Mouse (Mus musculus) stomach, embryonic 14.5 days (tissue): Measurements from ENCODE around the gene Bcl2a1d. TPM values are rescaled to one million over a fixed set of nuclear protein-coding genes. Genes with fewer than 3 reads are reported as not detected.
"Not testable (repeated sequence)": the region's sequence is repeated elsewhere in the genome, so short reads cannot be mapped to it uniquely, and the experiment has no call there.

Experiments
- ATAC-seq: fragments of 200-750 bp; cut with Nextera tagmentation; 2 replicates; pipeline ENCODE4 v1.8.0; 2017; ENCODE audit warnings: low read depth, moderate TSS enrichment; ENCODE audit not compliant: insufficient number of reproducible peaks, insufficient read depth, low FRiP score
- H3K27ac ChIP-seq: fragments of 300-500 bp; sonication (generic); 2 replicates; pipeline ENCODE4 v1.5.1; 2014; ENCODE audit warnings: mild to moderate bottlenecking, low read length, moderate library complexity, mixed read lengths
- H3K27me3 ChIP-seq: fragments of 300-500 bp; sonication (generic); 2 replicates; pipeline ENCODE4 v1.6.1; 2014; ENCODE audit warnings: low read length, control low read depth, mixed read lengths; ENCODE audit not compliant: control insufficient read depth, insufficient read depth
- H3K36me3 ChIP-seq: fragments of 300-500 bp; sonication (generic); 2 replicates; pipeline ENCODE4 v1.6.1; 2014; ENCODE audit warnings: mild to moderate bottlenecking, control low read depth, low read length, moderate library complexity, mixed read lengths; ENCODE audit not compliant: control insufficient read depth, insufficient read depth
- H3K4me1 ChIP-seq: fragments of 300-500 bp; sonication (generic); 2 replicates; pipeline ENCODE4 v1.6.1; 2014; ENCODE audit warnings: low read length, control low read depth, mixed read lengths; ENCODE audit not compliant: control insufficient read depth, insufficient read depth
- H3K4me2 ChIP-seq: fragments of 300-500 bp; sonication (generic); replicated peaks from 2 replicates; pipeline ENCODE4 v1.6.1; 2014; ENCODE audit warnings: low read depth, low read length, control low read depth
- H3K4me3 ChIP-seq: fragments of 300-500 bp; sonication (generic); 2 replicates; pipeline ENCODE4 v1.5.1; 2014; ENCODE audit warnings: low read depth, low read length, control low read depth
- H3K9ac ChIP-seq: fragments of 300-500 bp; sonication (generic); replicated peaks from 2 replicates; pipeline ENCODE4 v1.6.1; 2014; ENCODE audit warnings: low read depth, mild to moderate bottlenecking, control low read depth, low read length, moderate library complexity, mixed read lengths
- H3K9me3 ChIP-seq: fragments of 300-500 bp; sonication (generic); 2 replicates; pipeline ENCODE4 v1.6.1; 2016; ENCODE audit warnings: low read depth, low read length, control low read depth; ENCODE audit not compliant: control insufficient read depth
- WGBS: fragments of 180-500 bp; shearing (Covaris S2); extraction: QIAGEN DNeasy Blood & Tissue Kit; methylation state at CpG from one replicate; pipeline ENCODE4 v1.1.7; 2014; 5-methylcytosine and 5-hydroxymethylcytosine counted together
- polyA plus RNA-seq: library from polyadenylated mRNA; unstranded; fragments of >200 nt; fragmentation: Nextera tagmentation; extraction: Ambion mirVana; gene quantifications from 2 replicates; pipeline ENCODE4 v1.2.1, GENCODE M21; 2014

Gene Bcl2a1d
- polyA plus RNA-seq: 0.55 and 0.58 TPM in 2 replicates

- ATAC-seq, H3K27ac ChIP-seq, H3K9me3 ChIP-seq, H3K36me3 ChIP-seq, H3K4me3 ChIP-seq, H3K4me2 ChIP-seq, H3K27me3 ChIP-seq, H3K9ac ChIP-seq, H3K4me1 ChIP-seq: not testable (repeated sequence)
- 74% methylated on average over 5 of the region's 5 CpGs for WGBS
Measured at GRCm38 (mm10) chr9:88731728-88732127, at the start of gene Bcl2a1d. Gene Bcl2a1d, minus strand, starts transcription at chr9:88731914.

DNA sequence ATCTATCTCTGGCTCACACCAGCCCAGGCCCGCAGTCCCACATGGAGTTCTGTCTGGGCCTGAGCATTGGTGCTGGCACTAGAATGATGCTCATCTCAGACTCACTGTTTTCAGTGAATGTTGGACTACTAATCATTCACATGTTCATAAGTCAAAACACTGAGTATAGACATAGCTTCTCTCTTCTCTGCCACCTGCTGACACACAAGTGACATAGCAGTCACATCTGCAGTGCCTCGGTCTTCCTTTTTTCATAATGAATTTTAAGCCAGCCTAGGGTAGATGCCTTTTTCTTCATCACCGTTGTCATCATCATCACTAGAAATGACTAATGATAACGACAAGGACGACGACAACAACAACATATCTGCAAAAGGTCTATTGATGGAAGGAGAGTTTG is 38.5 kb upstream of the Bcl2a1d start:
- H3K27ac ChIP-seq: not testable (repeated sequence)

DNA sequence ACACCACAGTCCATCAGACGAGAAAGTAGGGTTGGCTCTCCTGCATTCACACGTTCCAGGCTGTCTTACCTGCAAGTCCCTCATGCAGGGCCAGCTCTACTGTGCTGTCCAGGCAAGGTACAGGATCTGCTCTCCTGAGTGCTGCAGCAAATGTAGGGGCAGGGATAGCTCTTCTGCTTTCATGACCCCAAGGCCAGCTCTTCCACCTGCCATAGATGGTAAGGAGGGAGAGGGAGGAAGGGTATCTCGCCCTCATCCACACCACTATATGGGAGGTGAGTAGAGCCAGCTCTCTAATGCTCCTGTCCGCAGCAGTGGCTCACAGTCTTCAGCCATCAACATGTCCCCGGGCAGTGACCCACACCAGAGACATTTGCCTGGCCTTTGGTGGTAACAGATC is 37.8 kb upstream of the Bcl2a1d start:
- ATAC-seq, H3K4me3 ChIP-seq, H3K4me1 ChIP-seq, H3K27ac ChIP-seq, H3K9me3 ChIP-seq, H3K9ac ChIP-seq, H3K27me3 ChIP-seq, H3K4me2 ChIP-seq, H3K36me3 ChIP-seq: not testable (repeated sequence)
- WGBS: 85% methylated on average over 4 of the region's 5 CpGs

More for the DNA sequence above, 38.5 kb upstream of the Bcl2a1d start:
- WGBS: 85% methylated on average over 2 of the region's 6 CpGs
- H3K36me3 ChIP-seq, H3K9me3 ChIP-seq, ATAC-seq, H3K27me3 ChIP-seq, H3K4me1 ChIP-seq, H3K4me2 ChIP-seq, H3K9ac ChIP-seq, H3K4me3 ChIP-seq: not testable (repeated sequence)

DNA sequence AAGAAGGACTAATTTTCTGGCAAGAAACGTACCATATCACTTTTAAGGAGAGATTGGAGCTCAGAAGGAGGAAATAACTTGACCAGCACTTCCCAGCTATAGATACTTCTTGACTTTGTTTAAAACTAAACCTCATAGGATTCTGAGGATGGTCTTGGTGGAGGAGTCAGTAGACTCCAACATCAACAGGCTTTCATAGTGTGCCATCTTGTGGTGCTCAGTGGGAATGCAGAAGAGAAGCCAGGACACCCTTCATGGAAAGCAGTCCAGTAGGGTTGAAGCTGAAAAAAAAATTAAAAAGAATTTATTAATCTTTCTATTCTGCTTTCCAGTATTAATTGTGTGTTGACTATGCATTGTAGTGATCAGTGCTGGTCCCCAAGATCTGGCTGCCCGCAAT is 15.0 kb upstream of the Bcl2a1d start:
- H3K9me3 ChIP-seq, H3K27me3 ChIP-seq, H3K4me1 ChIP-seq, ATAC-seq, H3K9ac ChIP-seq, H3K4me2 ChIP-seq, H3K27ac ChIP-seq, H3K36me3 ChIP-seq, H3K4me3 ChIP-seq: not testable (repeated sequence)
- no CpG with 5 or more reads among the region's 2 CpGs for WGBS

GRCm38 (mm10) chr9:88746046-88746445 is 14.3 kb upstream of the Bcl2a1d start:
- H3K36me3 ChIP-seq, H3K4me1 ChIP-seq, H3K4me2 ChIP-seq, H3K27ac ChIP-seq, H3K27me3 ChIP-seq, H3K9ac ChIP-seq, H3K4me3 ChIP-seq, H3K9me3 ChIP-seq, ATAC-seq: not testable (repeated sequence)
- WGBS: no CpG with 5 or more reads among the region's 2 CpGs

DNA sequence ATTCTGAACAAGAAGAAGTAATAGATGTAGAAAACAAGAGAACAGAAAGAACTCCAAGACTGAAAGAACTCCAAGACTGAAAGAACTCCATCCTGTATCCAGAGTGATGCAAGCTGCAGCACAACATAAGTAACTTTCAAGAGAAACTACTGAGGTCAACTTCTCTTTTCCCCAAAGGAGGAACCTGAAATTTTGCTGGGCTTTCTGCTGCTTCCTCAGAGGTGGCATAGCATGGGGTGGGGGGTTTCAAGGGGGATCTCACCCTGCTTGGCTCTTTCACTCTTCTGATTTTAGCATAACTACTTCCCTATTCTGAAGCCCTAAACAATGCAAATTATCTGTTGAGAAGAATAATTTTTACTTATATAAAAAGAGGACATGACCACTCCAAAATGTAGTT is 3.6 kb upstream of the Bcl2a1d start:
- H3K4me3 ChIP-seq, H3K36me3 ChIP-seq, H3K27ac ChIP-seq, H3K9ac ChIP-seq, H3K4me2 ChIP-seq, ATAC-seq, H3K27me3 ChIP-seq, H3K4me1 ChIP-seq, H3K9me3 ChIP-seq: not testable (repeated sequence)

DNA sequence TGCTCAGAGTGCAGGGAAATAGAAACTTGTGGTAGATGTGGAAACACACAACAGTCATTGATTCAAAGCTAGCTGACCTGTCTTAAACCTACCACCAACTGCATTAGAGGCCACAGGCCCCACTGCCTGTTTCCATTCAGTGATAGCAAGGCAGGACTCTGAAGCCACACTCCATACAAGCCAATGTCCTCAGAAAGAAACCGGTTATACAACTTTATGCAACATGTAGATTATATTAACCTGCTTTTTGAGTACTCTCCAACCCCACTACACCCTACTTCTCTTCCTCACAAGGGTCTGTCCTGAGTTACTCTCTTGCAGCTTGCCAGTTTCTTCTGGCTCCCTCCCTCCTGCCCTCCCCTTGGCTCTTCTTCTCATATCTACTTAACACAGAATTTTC is 1.5 kb upstream of the Bcl2a1d start:
- ATAC-seq: not testable (repeated sequence)

DNA sequence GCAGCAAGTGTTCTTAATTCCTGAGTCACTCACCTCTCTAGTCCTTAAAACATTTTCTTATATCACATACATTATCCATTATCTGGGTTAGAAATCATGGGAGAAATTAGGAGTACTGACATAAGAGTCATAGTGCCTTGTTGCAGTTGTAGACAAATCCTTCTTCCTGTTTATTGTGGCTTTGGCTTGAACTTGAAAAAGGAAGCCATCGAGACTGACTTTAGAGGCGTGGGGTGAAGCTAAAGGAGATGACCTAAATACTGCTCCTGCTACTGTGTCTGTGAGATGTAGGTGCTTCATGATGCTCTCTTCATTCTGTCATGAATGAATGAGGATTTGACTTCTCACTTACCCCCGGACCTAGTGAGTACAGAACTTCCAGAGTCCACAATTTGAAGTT is 620 bp upstream of the Bcl2a1d start:
- not testable (repeated sequence) for ATAC-seq
- WGBS: 81% methylated on average over 1 of the region's 3 CpGs

More for the DNA sequence above, 1.5 kb upstream of the Bcl2a1d start:
- H3K4me3 ChIP-seq, H3K4me2 ChIP-seq, H3K9me3 ChIP-seq, H3K27ac ChIP-seq, H3K36me3 ChIP-seq, H3K27me3 ChIP-seq, H3K4me1 ChIP-seq, H3K9ac ChIP-seq: not testable (repeated sequence)
- WGBS: 73% methylated on average over 1 of the region's 1 CpGs

GRCm38 (mm10) chr9:88728311-88728710 is 3.4 kb downstream of the Bcl2a1d start:
- not testable (repeated sequence) for ATAC-seq, H3K4me3 ChIP-seq, H3K27me3 ChIP-seq, H3K9me3 ChIP-seq, H3K4me1 ChIP-seq, H3K9ac ChIP-seq, H3K4me2 ChIP-seq, H3K27ac ChIP-seq, H3K36me3 ChIP-seq

More for the DNA sequence above, 620 bp upstream of the Bcl2a1d start:
- H3K27ac ChIP-seq, H3K9ac ChIP-seq, H3K4me3 ChIP-seq, H3K36me3 ChIP-seq, H3K4me2 ChIP-seq, H3K4me1 ChIP-seq, H3K27me3 ChIP-seq, H3K9me3 ChIP-seq: not testable (repeated sequence)
